In genomic region chr12:80930141-80930540, GRCm38 (mm10) we compare ENCODE assay signal across 21 mouse cellular contexts. TPM values are rescaled to one million over a fixed set of nuclear protein-coding genes. Genes with fewer than 3 reads are reported as not detected.
DNase-seq lines count a peak whose midpoint lies in the region; ATAC-seq and TF ChIP-seq lines count a peak whose summit lies in the region.
"Had no signal": no experiment of that assay in that cellular context is flagged by ENCODE, and none has a peak within 500 bp of the region (broad histone marks: within the 10 kb centered on the region; RNA-seq: fewer than 3 reads in every experiment).

No protein-coding gene starts in this region.

- no peaks in the 10 kb centered on the region for H3K9me3 ChIP-seq in midbrain, postnatal 0 days (ENCODE audit: low read length)
- H3K9me3 ChIP-seq: heart, embryonic 15.5 days; neural tube, embryonic 15.5 days had no signal

- no peak overlapping the region for H3K4me3 ChIP-seq in kidney, adult 2 months (ENCODE audit: insufficient read depth, low read depth, low read length)
- H3K4me3 ChIP-seq in midbrain, postnatal 0 days (ENCODE audit: low read depth, low read length) = no peak overlapping the region
- H3K4me3 ChIP-seq: heart, embryonic 15.5 days; megakaryocyte, embryonic 14.5 days; neural tube, embryonic 15.5 days had no signal

- no peak overlapping the region for H3K4me2 ChIP-seq in midbrain, postnatal 0 days (ENCODE audit: low read depth, low read length, poor library complexity, severe bottlenecking)
- H3K4me2 ChIP-seq: heart, embryonic 15.5 days; lung, embryonic 14.5 days; neural tube, embryonic 15.5 days had no signal

- H3K9ac ChIP-seq in midbrain, postnatal 0 days (replicated peaks; ENCODE audit: low read length, poor library complexity, severe bottlenecking) = no peak overlapping the region
- H3K9ac ChIP-seq: forebrain, postnatal 0 days; heart, embryonic 15.5 days; lung, embryonic 14.5 days; neural tube, embryonic 15.5 days had no signal

- peak overlapping the region; percentile 16; the same call in 1 of the 2 replicates for H3K27ac ChIP-seq in kidney, adult 2 months (ENCODE audit: insufficient read depth, low read depth, low read length)
- H3K27ac ChIP-seq in midbrain, postnatal 0 days (ENCODE audit: low read depth, low read length) = no peak overlapping the region
- H3K27ac ChIP-seq: heart, embryonic 15.5 days; neural tube, embryonic 15.5 days had no signal

- H3K36me3 ChIP-seq in kidney, adult 2 months (ENCODE audit: control insufficient read depth, insufficient read depth, low read length) = no peaks in the 10 kb centered on the region
- no peaks in the 10 kb centered on the region for H3K36me3 ChIP-seq in midbrain, postnatal 0 days (ENCODE audit: insufficient read depth, low read length)
- H3K36me3 ChIP-seq: heart, embryonic 15.5 days; neural tube, embryonic 15.5 days had no signal

- ATAC-seq in megakaryocyte-erythroid progenitor cell, adult 5-6 weeks (replicated peaks; ENCODE audit: low FRiP score, low TSS enrichment, poor library complexity, severe bottlenecking) = peak; percentile 89
- ATAC-seq in midbrain, postnatal 0 days (ENCODE audit: low FRiP score) = no peak
- no peak for ATAC-seq in cerebellum, adult (ENCODE audit: insufficient number of reproducible peaks, low FRiP score, low TSS enrichment)
- ATAC-seq: forebrain, postnatal 0 days had no signal

- TF ChIP-seq POLR2A in kidney, adult 2 months (IDR thresholded peaks at IDR 0.05; ENCODE audit: low read depth, low read length) = no peak

- WGBS in kidney, adult 2 months = 59% methylated on average over 7 of the region's 7 CpGs
- 86% methylated on average over 7 of the region's 7 CpGs for WGBS in midbrain, postnatal 0 days

- H3K4me1 ChIP-seq in kidney, adult 2 months (ENCODE audit: control insufficient read depth, insufficient read depth, low read length) = peaks cover 37% of the 10 kb centered on the region
- no peaks in the 10 kb centered on the region for H3K4me1 ChIP-seq in midbrain, postnatal 0 days (ENCODE audit: insufficient read depth, low read length)
- H3K4me1 ChIP-seq: megakaryocyte, embryonic 14.5 days had no signal

- no peak for TF ChIP-seq CTCF in kidney, adult 2 months (conservative IDR thresholded peaks at IDR 0.05; ENCODE audit: insufficient read depth, insufficient read length, low read depth, low read length)
- no peak for TF ChIP-seq CTCF in midbrain, postnatal 0 days (IDR thresholded peaks at IDR 0.05)

- H3K27me3 ChIP-seq in kidney, adult 2 months (replicated peaks; ENCODE audit: control insufficient read depth, insufficient read depth, low read length) = no peaks in the 10 kb centered on the region
- no peaks in the 10 kb centered on the region for H3K27me3 ChIP-seq in midbrain, postnatal 0 days (ENCODE audit: insufficient read depth, low read length)
- H3K27me3 ChIP-seq: heart, embryonic 15.5 days; neural tube, embryonic 15.5 days had no signal

- DNase-seq in c-Kit-positive CD71-positive TER-119-positive erythroid progenitor cells, embryonic 14.5 days (ENCODE audit: low spot score) = peak; percentile 61
- DNase-seq in kidney, adult 2 months = peak; percentile 68
- peak; percentile 74 for DNase-seq in liver
- no peak for DNase-seq in thymus, postnatal 25 days
- DNase-seq in midbrain, postnatal 0 days (ENCODE audit: low spot score) = no peak
- DNase-seq: adrenal gland, postnatal 36 days; B cell, adult 2 months; cerebellum, adult 11 months; forebrain, postnatal 0 days; lung, embryonic 14.5 days; right cerebral cortex, adult 18-20 months; thymus, postnatal 14 days had no signal

RNA-seq across cellular contexts. Expression of gene Srsf5, which starts 15.2 kb away (rescaled TPM):
- 233 and 243 TPM in 2 replicates for polyA plus RNA-seq in kidney, adult 2 months (2012; rRNA removed)
- total RNA-seq in megakaryocyte-erythroid progenitor cell, adult 5-6 weeks (2014; fragmentation: Nextera tagmentation) = 313 and 330 TPM in 2 replicates
- total RNA-seq in megakaryocyte-erythroid progenitor cell, adult 5-6 weeks (2017) = 760 and 1,064 TPM in 2 replicates
- total RNA-seq in midbrain, postnatal 0 days (2014; rRNA removed) = 252 and 341 TPM in 2 replicates
- polyA plus RNA-seq in midbrain, postnatal 0 days (2015; fragmentation: Nextera tagmentation; extraction: Ambion mirVana) = 422 and 475 TPM in 2 replicates

RNA-seq across cellular contexts. Expression of gene Slc10a1, which starts 38.4 kb away (rescaled TPM):
- 0.38 and 0.79 TPM in 2 replicates for polyA plus RNA-seq in kidney, adult 2 months (2012; rRNA removed)
- not detected in 2 replicates for total RNA-seq in megakaryocyte-erythroid progenitor cell, adult 5-6 weeks (2014; fragmentation: Nextera tagmentation)
- total RNA-seq in megakaryocyte-erythroid progenitor cell, adult 5-6 weeks (2017) = 1.8 TPM in 1 of 2 replicates, not detected in the other
- total RNA-seq in midbrain, postnatal 0 days (2014; rRNA removed) = not detected in 2 replicates
- 0.12 TPM in 1 of 2 replicates, not detected in the other for polyA plus RNA-seq in midbrain, postnatal 0 days (2015; fragmentation: Nextera tagmentation; extraction: Ambion mirVana)
- total RNA-seq: adrenal gland, postnatal 36 days; forebrain, postnatal 0 days; layer of hippocampus, postnatal 25 days; left cerebral cortex, postnatal 36 days had no signal
- polyA plus RNA-seq: cortical plate, adult 2 months; forebrain, postnatal 0 days; gonadal fat pad, adult 2 months had no signal

Comparison
In these comparisons a context has a peak if more than half of its experiments do, and no peak if none do; other contexts are left out.
1. DNase-seq: peak in c-Kit-positive CD71-positive TER-119-positive erythroid progenitor cells, embryonic 14.5 days (single experiment), kidney, adult 2 months (single experiment) and liver (single experiment); none in thymus, postnatal 25 days (single experiment) and midbrain, postnatal 0 days (single experiment).